Mouse (Mus musculus) adipocyte (in vitro differentiated cells): ENCODE measurements around the gene Stk33.

Experiments
- DNase-seq: peaks from one replicate; pipeline ENCODE4 v3.0.0-alpha.2; 2016; ENCODE audit warnings: low spot score

Stk33 gene

GRCm38 (mm10) chr7:109357877-109358276, 81.0 kb downstream of the Stk33 start:
- DNase-seq: no peak

GRCm38 (mm10) chr7:109347241-109347640, 91.6 kb downstream of the Stk33 start:
- DNase-seq: no peak

GRCm38 (mm10) chr7:109331722-109332121, 107.2 kb downstream of the Stk33 start:
- no peak for DNase-seq

GRCm38 (mm10) chr7:109328772-109329171, 110.1 kb downstream of the Stk33 start:
- no peak for DNase-seq

GRCm38 (mm10) chr7:109326813-109327212, 112.1 kb downstream of the Stk33 start:
- DNase-seq: no peak

DNA sequence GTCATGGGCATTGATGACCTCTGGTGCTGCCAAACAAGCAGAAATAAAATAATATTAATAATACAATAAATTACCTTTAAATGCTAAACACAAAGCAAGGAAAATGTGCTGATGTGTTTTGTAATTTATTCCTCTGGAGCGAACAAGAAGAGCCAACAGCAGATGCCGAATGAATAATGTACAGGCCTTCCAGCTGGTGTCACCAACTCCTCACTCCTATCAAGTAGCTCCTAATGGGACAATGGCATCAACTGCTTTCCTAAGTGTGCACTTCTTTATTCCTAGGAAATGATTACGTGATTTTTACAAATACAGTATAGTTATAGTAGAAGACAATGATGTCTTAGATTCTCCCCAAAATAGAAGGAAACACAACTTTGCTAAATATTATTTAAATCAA, 113.2 kb downstream of the Stk33 start:
- no peak for DNase-seq

- DNase-seq: no peak
Observed at GRCm38 (mm10) chr7:109325169-109325568, 113.7 kb downstream of the Stk33 start.

GRCm38 (mm10) chr7:109309506-109309905, 129.4 kb downstream of the Stk33 start:
- DNase-seq: peak; percentile 3

DNA sequence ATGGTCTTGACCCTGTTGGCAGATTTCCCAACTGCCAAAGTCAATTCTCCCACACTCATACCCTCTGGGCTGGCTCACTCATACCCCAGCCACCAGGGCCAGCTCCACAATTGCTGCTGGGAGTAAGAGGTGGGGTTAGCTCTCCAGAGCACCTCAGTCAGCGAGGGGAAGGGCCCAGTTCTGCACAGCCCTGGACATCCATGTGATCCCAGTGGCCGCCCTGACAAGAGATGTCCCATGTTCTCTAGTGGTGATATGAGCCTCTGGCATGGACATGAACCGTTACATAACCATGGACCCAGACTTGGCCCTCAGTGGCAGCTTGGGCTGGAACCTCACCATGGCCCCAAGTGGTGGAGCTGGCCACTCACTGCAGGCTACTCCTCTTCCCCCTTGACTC, 143.1 kb downstream of the Stk33 start:
- DNase-seq: no peak

DNA sequence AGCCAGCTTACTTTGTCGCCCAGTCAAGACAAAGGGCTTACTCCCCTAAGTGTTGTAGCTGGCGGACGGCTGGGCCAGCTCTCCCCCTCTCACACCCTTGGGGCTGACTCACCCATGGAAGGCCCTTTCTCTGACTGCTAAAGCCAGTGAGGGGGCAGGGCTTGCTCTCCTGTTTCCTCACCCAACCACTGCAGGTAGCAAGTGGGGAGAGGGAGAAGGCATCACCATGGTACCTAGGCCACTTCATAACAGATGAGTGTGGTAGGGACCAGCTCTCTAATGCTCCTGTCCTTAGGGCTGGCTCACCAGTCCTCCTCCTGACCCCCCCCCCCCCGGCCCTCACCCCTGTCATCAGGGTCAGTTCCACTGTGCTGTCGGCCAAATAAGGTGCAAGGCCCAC, 143.5 kb downstream of the Stk33 start:
- DNase-seq: no peak

GRCm38 (mm10) chr7:109290501-109290900, 148.4 kb downstream of the Stk33 start:
- no peak for DNase-seq

- DNase-seq: no peak
Observed at GRCm38 (mm10) chr7:109289106-109289505, 149.8 kb downstream of the Stk33 start.

DNA sequence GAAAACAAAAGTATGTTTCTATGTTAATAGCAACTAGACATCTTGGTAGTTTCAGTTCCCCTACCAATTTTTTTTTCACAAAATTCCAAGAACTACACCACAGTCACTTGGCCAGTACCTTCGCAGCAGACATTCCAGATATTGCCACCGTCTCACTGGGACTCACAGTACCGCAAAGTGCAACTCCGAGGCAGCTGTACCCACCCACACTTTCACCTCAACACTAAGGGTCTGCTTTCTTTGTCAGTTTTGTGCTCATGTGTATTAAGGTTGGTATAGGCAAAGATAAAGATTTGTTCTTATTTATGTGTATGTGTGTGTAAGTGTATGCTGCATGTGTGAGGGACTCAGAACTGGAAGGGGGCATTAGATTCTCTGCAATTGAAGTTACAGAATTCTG, 156.8 kb downstream of the Stk33 start:
- no peak for DNase-seq

DNA sequence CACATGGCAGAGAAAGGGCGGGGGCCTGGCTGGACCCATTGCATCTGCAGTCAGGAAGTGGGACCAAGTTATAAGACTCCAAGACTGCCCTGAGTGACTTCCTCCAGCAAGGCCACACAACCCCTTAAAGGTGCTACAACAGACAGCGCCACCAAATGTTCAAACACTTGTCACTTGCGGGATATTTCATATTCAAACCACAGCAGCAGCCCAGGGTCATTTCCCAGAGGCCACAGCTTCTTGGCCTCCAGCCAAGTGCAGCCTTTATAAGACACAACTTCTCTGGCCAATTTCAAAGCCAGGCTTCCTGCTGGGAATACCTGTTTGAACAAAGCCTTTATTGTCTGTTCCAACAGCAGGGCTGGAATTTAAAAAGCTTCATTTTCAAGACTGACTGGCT, 162.3 kb downstream of the Stk33 start:
- no peak for DNase-seq

DNA sequence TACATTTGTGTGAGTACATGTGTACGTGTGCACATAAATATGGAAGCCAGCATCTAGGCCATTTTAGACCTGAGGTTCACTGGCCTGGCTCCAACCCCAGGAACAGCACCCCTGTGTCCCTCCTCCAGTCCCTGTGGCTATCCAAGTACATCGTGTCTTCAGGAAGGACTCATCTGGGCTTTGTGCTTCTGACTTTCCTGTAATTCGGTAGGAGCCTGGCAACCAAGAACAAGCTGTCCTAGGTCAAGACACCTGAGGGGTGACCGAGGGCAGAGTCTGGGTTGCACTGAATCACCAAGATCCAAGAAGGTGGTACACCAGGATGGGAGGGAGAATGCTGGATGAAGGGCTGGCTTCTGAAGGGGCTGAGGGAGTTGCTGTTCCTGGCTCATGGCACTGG, 163.0 kb downstream of the Stk33 start:
- no peak for DNase-seq

GRCm38 (mm10) chr7:109275151-109275550, 163.7 kb downstream of the Stk33 start:
- DNase-seq: no peak

- DNase-seq: no peak
Observed at GRCm38 (mm10) chr7:109274289-109274688, 164.6 kb downstream of the Stk33 start.

- DNase-seq: no peak
Observed at GRCm38 (mm10) chr7:109269046-109269445, 169.8 kb downstream of the Stk33 start.

- DNase-seq: no peak
Observed at GRCm38 (mm10) chr7:109267370-109267769, 171.5 kb downstream of the Stk33 start.

DNA sequence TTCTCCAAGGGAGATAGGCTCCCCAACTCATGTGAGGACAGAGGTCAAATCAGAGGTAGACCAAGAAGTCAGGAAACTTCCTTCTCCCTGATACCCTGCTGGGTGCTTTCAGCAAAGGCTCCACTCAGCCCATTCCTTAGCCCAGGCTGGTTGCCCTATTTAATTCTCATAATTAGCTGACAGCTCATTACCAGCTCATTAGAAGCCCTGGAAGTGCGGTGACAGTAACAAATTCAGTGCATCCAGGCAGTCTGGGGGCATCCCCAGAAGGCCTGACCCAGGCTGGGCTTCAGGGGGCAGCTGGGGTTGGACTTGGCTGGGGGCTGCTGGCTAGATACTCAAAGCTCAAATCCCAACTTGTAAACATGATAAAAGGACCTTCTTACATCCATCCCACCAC, 172.7 kb downstream of the Stk33 start:
- DNase-seq: no peak

GRCm38 (mm10) chr7:109265606-109266005, 173.3 kb downstream of the Stk33 start:
- no peak for DNase-seq

DNA sequence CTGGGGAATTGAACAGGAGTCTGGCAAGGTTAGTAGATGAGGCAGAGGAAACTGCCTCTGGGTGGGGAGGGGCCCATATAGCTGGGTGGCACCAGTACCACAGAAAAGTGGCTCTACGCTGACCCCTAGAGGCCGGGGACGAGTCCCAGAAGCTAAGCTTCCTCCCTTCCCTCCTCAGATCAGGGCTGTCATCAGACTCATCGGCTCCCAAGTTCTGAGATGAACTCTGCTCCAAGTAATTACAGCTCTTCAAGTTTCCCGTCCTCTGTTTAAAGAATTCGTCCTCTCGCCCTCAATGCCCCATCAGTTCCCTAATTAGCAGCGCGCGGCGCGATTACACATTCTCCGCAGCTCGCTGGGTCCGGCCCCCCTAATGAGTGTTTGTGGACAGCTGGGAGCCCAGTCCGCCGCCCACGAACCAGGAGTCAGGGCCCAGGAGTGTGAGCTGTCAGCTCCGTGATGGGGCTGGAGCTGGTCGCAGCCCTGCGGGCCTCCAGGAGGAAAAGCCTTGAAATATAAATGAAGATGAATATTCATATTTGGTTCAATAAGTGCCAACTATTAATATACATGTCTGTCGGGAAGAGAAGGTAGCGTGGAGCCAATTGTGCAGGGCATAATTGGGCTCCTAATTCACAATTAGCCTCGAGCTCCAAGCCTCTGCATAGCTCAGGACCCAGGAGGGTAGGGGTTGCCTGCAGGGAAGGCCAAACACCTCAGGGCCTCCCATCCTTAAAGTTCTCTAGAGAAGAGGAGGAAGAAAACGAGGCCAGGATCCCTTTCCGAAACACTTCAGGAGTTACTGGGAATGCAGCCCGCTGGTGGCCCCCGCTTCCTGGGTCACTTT, 183.2 kb downstream of the Stk33 start:
- DNase-seq: no peak

GRCm38 (mm10) chr7:109251418-109251817, 187.5 kb downstream of the Stk33 start:
- no peak for DNase-seq

- DNase-seq: no peak
Observed at GRCm38 (mm10) chr7:109244776-109245175, 194.1 kb downstream of the Stk33 start.
